Mouse (Mus musculus): ENCODE data around the gene Crebrf. TPM values are rescaled to one million over a fixed set of nuclear protein-coding genes. Genes with fewer than 3 reads are reported as not detected.

Gene Crebrf
- total and polyA plus RNA-seq, 2 experiments from 2014 or later = 11.8 to 23.8 TPM

DNA sequence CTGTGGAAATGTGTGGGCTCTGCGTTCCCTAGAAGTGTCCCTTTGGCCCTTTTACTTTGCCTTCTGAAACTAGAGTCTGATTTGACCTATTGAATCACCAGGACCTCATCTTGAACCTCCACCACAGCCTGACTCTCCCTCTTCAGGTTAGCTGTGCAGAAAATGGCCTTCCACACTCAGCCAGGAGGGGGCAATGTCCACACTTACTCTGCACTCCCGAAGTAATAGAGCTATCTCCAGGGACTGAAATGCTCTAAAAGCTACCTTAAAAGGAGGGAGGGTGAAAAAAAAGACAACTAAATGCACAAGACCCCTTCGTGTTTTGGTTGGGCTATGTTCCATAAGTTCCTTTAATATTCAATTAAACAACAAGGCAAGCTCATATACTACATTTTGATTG lies 79.3 kb downstream of the Crebrf start:
- DNase-seq (ENCODE audit: low spot score) (peak; percentile 73), ATAC-seq (ENCODE audit: insufficient read depth, low read depth) (peak; percentile 56)
- Histone ChIP-seq H3K4me1 (ENCODE audit: control insufficient read depth, insufficient read depth) (no peaks in the 10 kb centered on the region), H3K36me3 (replicated peaks; ENCODE audit: control insufficient read depth, insufficient read depth, low read length) (peaks cover 35% of the 10 kb centered on the region), H3K4me2 (ENCODE audit: low read depth, low read length) (no peak overlapping the region), H3K9me3 (replicated peaks; ENCODE audit: control insufficient read depth, low read length) (no peaks in the 10 kb centered on the region), H3K9ac (replicated peaks; ENCODE audit: low read depth, low read length) (no peak overlapping the region), H3K4me3 (ENCODE audit: low read depth, low read length) (no peak overlapping the region), H3K27ac (ENCODE audit: low read depth) (no peak overlapping the region), H3K27me3 (ENCODE audit: control insufficient read depth, insufficient read depth, low read length) (no peaks in the 10 kb centered on the region)
- TF ChIP-seq EP300 (IDR thresholded peaks at IDR 0.05; ENCODE audit: low read depth) (no peak), CTCF (IDR thresholded peaks at IDR 0.05; ENCODE audit: low read depth) (peak; percentile 88)
- 14% methylated on average over 3 of the region's 3 CpGs for WGBS

DNA sequence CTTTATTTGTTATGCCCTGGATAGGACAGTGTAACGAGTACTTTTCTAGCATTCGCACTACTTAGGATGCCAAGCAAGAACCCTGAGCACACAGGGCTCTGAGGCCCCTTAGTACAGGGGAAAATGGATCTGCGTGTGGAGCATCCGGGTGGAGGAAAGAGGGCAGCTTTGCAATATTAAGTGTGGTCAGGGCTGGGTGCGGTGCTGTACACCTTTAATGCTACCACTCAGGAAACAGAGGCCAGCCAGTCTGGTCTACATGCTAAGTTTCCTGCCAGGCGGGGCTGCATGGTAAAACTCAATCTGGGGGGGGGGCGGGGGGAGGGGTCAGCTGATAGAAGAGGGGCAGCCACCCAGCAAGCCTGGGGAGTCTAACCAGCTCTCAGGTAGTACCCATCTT lies 79.9 kb downstream of the Crebrf start:
- H3K27ac ChIP-seq (ENCODE audit: low read depth) = no peak overlapping the region
- no peaks in the 10 kb centered on the region for H3K4me1 ChIP-seq (ENCODE audit: control insufficient read depth, insufficient read depth)
- DNase-seq (ENCODE audit: low spot score) (no peak), ATAC-seq (ENCODE audit: insufficient read depth, low read depth) (no peak)
- H3K27me3 ChIP-seq (ENCODE audit: control insufficient read depth, insufficient read depth, low read length) = no peaks in the 10 kb centered on the region
- H3K9ac ChIP-seq (replicated peaks; ENCODE audit: low read depth, low read length) = no peak overlapping the region
- peaks cover 29% of the 10 kb centered on the region for H3K36me3 ChIP-seq (replicated peaks; ENCODE audit: control insufficient read depth, insufficient read depth, low read length)
- TF ChIP-seq CTCF (IDR thresholded peaks at IDR 0.05; ENCODE audit: low read depth) = no peak
- no peak for TF ChIP-seq EP300 (IDR thresholded peaks at IDR 0.05; ENCODE audit: low read depth)
- no peaks in the 10 kb centered on the region for H3K9me3 ChIP-seq (replicated peaks; ENCODE audit: control insufficient read depth, low read length)
- no peak overlapping the region for H3K4me2 ChIP-seq (ENCODE audit: low read depth, low read length)
- H3K4me3 ChIP-seq (ENCODE audit: low read depth, low read length) = no peak overlapping the region
- 65% methylated on average over 7 of the region's 7 CpGs for whole genome bisulfite sequencing

DNA sequence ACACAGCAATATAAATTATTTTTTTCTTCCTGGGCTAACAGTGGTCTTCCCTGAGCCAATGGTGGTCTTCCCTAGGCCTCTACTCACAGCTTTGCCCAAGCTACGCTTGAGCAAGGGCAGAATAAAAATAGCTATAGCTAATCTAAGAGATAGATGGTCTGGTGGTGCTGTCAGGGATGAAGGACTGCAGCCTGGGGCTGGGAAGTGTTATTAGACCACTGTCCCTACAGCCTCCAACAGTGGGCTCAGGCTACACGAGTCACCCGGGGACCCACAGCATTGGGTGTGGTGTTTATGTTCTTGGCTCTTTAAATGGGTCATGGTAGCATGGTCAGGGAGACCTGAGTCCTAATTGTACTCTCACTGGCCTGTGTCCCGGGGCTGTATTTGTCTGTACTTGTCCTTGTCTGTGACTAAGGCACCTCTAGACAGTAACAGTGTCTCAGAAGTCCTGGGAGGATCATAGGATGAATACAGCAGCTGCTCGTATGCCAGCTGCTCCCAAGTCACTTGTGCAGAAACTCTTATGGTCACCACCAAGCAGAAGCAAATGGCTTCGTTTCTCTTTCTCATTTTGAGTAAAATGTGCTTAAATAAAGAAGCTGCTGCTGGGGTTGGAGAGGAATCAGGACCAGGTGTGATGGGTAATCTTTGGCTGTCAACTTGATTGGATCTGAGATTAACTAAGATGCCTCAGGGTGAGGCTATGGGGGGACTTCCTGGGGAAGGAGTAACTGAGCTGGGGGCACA lies 82.1 kb downstream of the Crebrf start:
- DNase-seq (ENCODE audit: low spot score) (no peak), ATAC-seq (ENCODE audit: insufficient read depth, low read depth) (peak; percentile 65)
- TF ChIP-seq EP300 (IDR thresholded peaks at IDR 0.05; ENCODE audit: low read depth) = no peak
- TF ChIP-seq CTCF (IDR thresholded peaks at IDR 0.05; ENCODE audit: low read depth) = no peak
- peaks cover 7% of the 10 kb centered on the region for H3K36me3 ChIP-seq (replicated peaks; ENCODE audit: control insufficient read depth, insufficient read depth, low read length)
- H3K9ac ChIP-seq (replicated peaks; ENCODE audit: low read depth, low read length) = no peak overlapping the region
- H3K4me1 ChIP-seq (ENCODE audit: control insufficient read depth, insufficient read depth) = no peaks in the 10 kb centered on the region
- no peak overlapping the region for H3K4me2 ChIP-seq (ENCODE audit: low read depth, low read length)
- H3K27ac ChIP-seq (ENCODE audit: low read depth) = peak overlapping the region; percentile 55
- no peaks in the 10 kb centered on the region for H3K9me3 ChIP-seq (replicated peaks; ENCODE audit: control insufficient read depth, low read length)
- WGBS = 28% methylated on average over 6 of the region's 6 CpGs
- no peak overlapping the region for H3K4me3 ChIP-seq (ENCODE audit: low read depth, low read length)
- no peaks in the 10 kb centered on the region for H3K27me3 ChIP-seq (ENCODE audit: control insufficient read depth, insufficient read depth, low read length)

DNA sequence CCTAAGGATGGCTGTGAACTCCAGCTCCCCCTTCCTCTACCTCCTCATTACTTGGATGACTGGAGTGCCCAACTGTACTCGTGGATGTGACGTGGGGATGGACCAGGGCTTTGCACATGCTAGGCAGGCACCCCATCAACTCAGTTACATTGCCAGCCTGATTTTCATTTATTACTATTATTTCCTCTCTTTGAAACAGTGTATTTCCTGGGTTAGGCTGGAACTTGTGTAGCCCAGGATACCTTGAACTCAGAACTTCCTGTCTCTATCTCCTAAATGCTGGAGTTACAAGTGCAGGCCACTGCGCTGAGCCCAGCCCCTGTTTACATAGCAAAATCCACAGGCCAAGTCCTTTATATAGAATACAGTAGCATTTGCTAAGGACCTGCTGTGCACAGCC lies 87.4 kb downstream of the Crebrf start:
- Histone ChIP-seq H3K4me3 (ENCODE audit: low read depth, low read length) (no peak overlapping the region), H3K9ac (replicated peaks; ENCODE audit: low read depth, low read length) (no peak overlapping the region), H3K36me3 (replicated peaks; ENCODE audit: control insufficient read depth, insufficient read depth, low read length) (no peaks in the 10 kb centered on the region), H3K4me1 (ENCODE audit: control insufficient read depth, insufficient read depth) (no peaks in the 10 kb centered on the region), H3K27ac (ENCODE audit: low read depth) (no peak overlapping the region), H3K9me3 (replicated peaks; ENCODE audit: control insufficient read depth, low read length) (no peaks in the 10 kb centered on the region), H3K4me2 (ENCODE audit: low read depth, low read length) (no peak overlapping the region), H3K27me3 (ENCODE audit: control insufficient read depth, insufficient read depth, low read length) (no peaks in the 10 kb centered on the region)
- ATAC-seq (ENCODE audit: insufficient read depth, low read depth) (no peak), DNase-seq (ENCODE audit: low spot score) (no peak)
- 91% methylated on average over 3 of the region's 3 CpGs for WGBS
- TF ChIP-seq CTCF (IDR thresholded peaks at IDR 0.05; ENCODE audit: low read depth) (no peak), EP300 (IDR thresholded peaks at IDR 0.05; ENCODE audit: low read depth) (no peak)

DNA sequence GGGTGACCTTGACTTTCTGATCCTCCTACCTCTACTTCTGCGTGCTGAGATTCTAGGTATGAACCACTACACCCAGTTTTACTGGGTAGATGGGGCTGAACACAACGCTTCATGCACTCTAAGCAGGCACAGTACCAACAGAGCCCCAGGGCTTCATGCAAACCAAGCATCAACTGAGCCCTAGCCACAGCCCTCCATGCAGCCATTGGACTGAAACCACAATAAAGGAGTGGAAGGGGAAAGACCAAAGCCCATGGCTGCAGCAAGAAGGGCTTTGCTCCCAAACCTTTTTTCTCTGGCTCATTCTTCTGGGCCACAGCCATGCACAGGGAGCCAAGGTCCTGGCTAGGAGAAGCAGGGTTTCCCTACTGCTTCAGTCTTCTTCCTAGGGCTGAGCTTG lies 97.2 kb downstream of the Crebrf start:
- TF ChIP-seq EP300 (IDR thresholded peaks at IDR 0.05; ENCODE audit: low read depth) (no peak), CTCF (IDR thresholded peaks at IDR 0.05; ENCODE audit: low read depth) (no peak)
- no peak overlapping the region for H3K4me3 ChIP-seq (ENCODE audit: low read depth, low read length)
- H3K36me3 ChIP-seq (replicated peaks; ENCODE audit: control insufficient read depth, insufficient read depth, low read length) = no peaks in the 10 kb centered on the region
- ATAC-seq (ENCODE audit: insufficient read depth, low read depth) (no peak), DNase-seq (ENCODE audit: low spot score) (no peak)
- H3K4me1 ChIP-seq (ENCODE audit: control insufficient read depth, insufficient read depth) = peaks cover 13% of the 10 kb centered on the region; the same call in 1 of the 2 replicates
- H3K9ac ChIP-seq (replicated peaks; ENCODE audit: low read depth, low read length) = no peak overlapping the region
- H3K27ac ChIP-seq (ENCODE audit: low read depth) = no peak overlapping the region
- H3K27me3 ChIP-seq (ENCODE audit: control insufficient read depth, insufficient read depth, low read length) = no peaks in the 10 kb centered on the region
- no peak overlapping the region for H3K4me2 ChIP-seq (ENCODE audit: low read depth, low read length)
- 83% methylated on average over 2 of the region's 2 CpGs for WGBS
- H3K9me3 ChIP-seq (replicated peaks; ENCODE audit: control insufficient read depth, low read length) = no peaks in the 10 kb centered on the region

DNA sequence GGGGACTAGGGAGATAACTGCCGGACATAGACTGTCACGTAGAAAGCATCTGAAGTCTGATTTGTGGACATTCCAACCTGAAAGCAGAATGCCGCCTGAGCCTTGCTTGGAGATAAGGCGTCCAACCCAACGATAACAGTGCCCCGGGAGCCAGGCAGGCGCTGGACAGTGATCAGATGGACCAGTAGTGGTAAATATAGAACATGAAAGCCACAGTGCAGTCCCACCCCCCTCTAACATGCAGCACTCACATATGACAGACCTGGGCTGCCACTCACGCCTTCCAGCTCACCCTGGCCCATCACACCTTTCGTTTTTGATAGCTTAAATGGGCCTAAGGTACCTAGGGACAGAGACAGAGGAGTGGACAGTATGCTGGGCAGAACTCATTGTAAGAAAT lies 98.0 kb downstream of the Crebrf start:
- no peaks in the 10 kb centered on the region for H3K27me3 ChIP-seq (ENCODE audit: control insufficient read depth, insufficient read depth, low read length)
- peaks cover 13% of the 10 kb centered on the region; the same call in 1 of the 2 replicates for H3K4me1 ChIP-seq (ENCODE audit: control insufficient read depth, insufficient read depth)
- H3K36me3 ChIP-seq (replicated peaks; ENCODE audit: control insufficient read depth, insufficient read depth, low read length) = no peaks in the 10 kb centered on the region
- H3K9me3 ChIP-seq (replicated peaks; ENCODE audit: control insufficient read depth, low read length) = no peaks in the 10 kb centered on the region
- no peak for TF ChIP-seq CTCF (IDR thresholded peaks at IDR 0.05; ENCODE audit: low read depth)
- TF ChIP-seq EP300 (IDR thresholded peaks at IDR 0.05; ENCODE audit: low read depth) = no peak
- ATAC-seq (ENCODE audit: insufficient read depth, low read depth) = peak; percentile 55; the same call in 1 of the 2 replicates
- no peak overlapping the region for H3K4me2 ChIP-seq (ENCODE audit: low read depth, low read length)
- H3K4me3 ChIP-seq (ENCODE audit: low read depth, low read length) = no peak overlapping the region
- no peak overlapping the region for H3K9ac ChIP-seq (replicated peaks; ENCODE audit: low read depth, low read length)
- 25% methylated on average over 9 of the region's 9 CpGs for WGBS
- no peak overlapping the region for H3K27ac ChIP-seq (ENCODE audit: low read depth)
- DNase-seq (ENCODE audit: low spot score) = no peak

All from heart, postnatal 0 days (tissue).